Mouse (Mus musculus) limb, embryonic 11.5 days (tissue): ENCODE results near the gene Fig4. TPM values are rescaled to one million over a fixed set of nuclear protein-coding genes. Genes with fewer than 3 reads are reported as not detected.

ENCODE experiments used
- ATAC-seq: fragments of 200-750 bp; cut with Nextera tagmentation; 2 replicates; pipeline ENCODE4 v1.8.0; 2017; ENCODE audit warnings: low read depth; ENCODE audit not compliant: insufficient number of reproducible peaks, low FRiP score, low TSS enrichment
- DNase-seq: peaks from one replicate; pipeline ENCODE4 v3.0.0-alpha.2; 2015; ENCODE audit warnings: low spot score
- H3K27ac ChIP-seq: fragments of 300-500 bp; sonication (generic); replicated peaks from 2 replicates; pipeline ENCODE4 v1.5.1; 2014; ENCODE audit warnings: low read depth, mild to moderate bottlenecking, low read length
- H3K27me3 ChIP-seq: fragments of 300-500 bp; sonication (generic); 2 replicates; pipeline ENCODE4 v1.6.1; 2014; ENCODE audit warnings: mild to moderate bottlenecking, low read length, mixed read lengths; ENCODE audit not compliant: control insufficient read depth, insufficient read depth
- H3K36me3 ChIP-seq: fragments of 300-500 bp; sonication (generic); 2 replicates; pipeline ENCODE4 v1.6.1; 2014; ENCODE audit warnings: mild to moderate bottlenecking, low read length, moderate library complexity, mixed read lengths; ENCODE audit not compliant: control insufficient read depth, insufficient read depth
- H3K4me1 ChIP-seq: fragments of 300-500 bp; sonication (generic); 2 replicates; pipeline ENCODE4 v1.6.1; 2014; ENCODE audit warnings: low read length, mixed read lengths; ENCODE audit not compliant: control insufficient read depth, insufficient read depth
- H3K4me2 ChIP-seq: fragments of 300-500 bp; sonication (generic); 2 replicates; pipeline ENCODE4 v1.6.1; 2014; ENCODE audit warnings: low read depth, mild to moderate bottlenecking, moderate library complexity; ENCODE audit not compliant: severe bottlenecking
- H3K4me3 ChIP-seq: fragments of 300-500 bp; sonication (generic); 2 replicates; pipeline ENCODE4 v1.5.1; 2014; ENCODE audit warnings: low read depth, low read length
- H3K9ac ChIP-seq: fragments of 300-500 bp; sonication (generic); 2 replicates; pipeline ENCODE4 v1.6.1; 2014; ENCODE audit warnings: mild to moderate bottlenecking, low read length
- H3K9me3 ChIP-seq: fragments of 300-500 bp; sonication (generic); 2 replicates; pipeline ENCODE4 v1.6.1; 2016; ENCODE audit warnings: low read length; ENCODE audit not compliant: control insufficient read depth
- WGBS: fragments of 180-500 bp; shearing (Covaris S2); extraction: QIAGEN DNeasy Blood & Tissue Kit; methylation state at CpG from one replicate; pipeline ENCODE4 v1.1.7; 2014; 5-methylcytosine and 5-hydroxymethylcytosine counted together
- polyA plus RNA-seq: library from polyadenylated mRNA; unstranded; fragments of >200 nt; fragmentation: Nextera tagmentation; extraction: Ambion mirVana; gene quantifications from 2 replicates; pipeline ENCODE4 v1.2.1, GENCODE M21; 2014

The Fig4 gene
- polyA plus RNA-seq, 1 experiment from 2014 or later = 15.1 TPM

- DNase-seq (no peak), ATAC-seq (no peak)
- no peak overlapping the region for H3K4me2 ChIP-seq
- H3K36me3 ChIP-seq = no peaks in the 10 kb centered on the region
- H3K9me3 ChIP-seq = no peaks in the 10 kb centered on the region
- H3K27ac ChIP-seq = no peak overlapping the region
- no peak overlapping the region for H3K4me3 ChIP-seq
- no peak overlapping the region for H3K9ac ChIP-seq
- no peaks in the 10 kb centered on the region for H3K27me3 ChIP-seq
- H3K4me1 ChIP-seq = peaks cover 9% of the 10 kb centered on the region
- WGBS = 60% methylated on average over 7 of the region's 7 CpGs
These were observed 7.9 kb downstream of the Fig4 start for GRCm38 (mm10) chr10:41295145-41295544.

- H3K36me3 ChIP-seq = no peaks in the 10 kb centered on the region
- WGBS = 64% methylated on average over 11 of the region's 11 CpGs
- no peak for DNase-seq
- H3K9me3 ChIP-seq = no peaks in the 10 kb centered on the region
- H3K9ac ChIP-seq = no peak overlapping the region
- no peak overlapping the region for H3K4me3 ChIP-seq
- no peak overlapping the region for H3K4me2 ChIP-seq
- H3K4me1 ChIP-seq = peaks cover 9% of the 10 kb centered on the region
- H3K27me3 ChIP-seq = no peaks in the 10 kb centered on the region
- no peak for ATAC-seq
- H3K27ac ChIP-seq = no peak overlapping the region
These were observed 8.3 kb downstream of the Fig4 start for GRCm38 (mm10) chr10:41294734-41295133.

GRCm38 (mm10) chr10:41293019-41293418 is 10.0 kb downstream of the Fig4 start:
- Histone ChIP-seq H3K4me3 (no peak overlapping the region), H3K9me3 (no peaks in the 10 kb centered on the region), H3K27me3 (no peaks in the 10 kb centered on the region), H3K36me3 (no peaks in the 10 kb centered on the region), H3K27ac (peak overlapping the region; percentile 64), H3K9ac (no peak overlapping the region), H3K4me2 (peak overlapping the region; percentile 24), H3K4me1 (peaks cover 9% of the 10 kb centered on the region)
- ATAC-seq (peak; percentile 69; the same call in 1 of the 2 replicates), DNase-seq (peak; percentile 78)
- under 1% methylated on average over 7 of the region's 7 CpGs for WGBS

- Histone ChIP-seq H3K9ac (no peak overlapping the region), H3K27ac (no peak overlapping the region), H3K4me1 (peaks cover 9% of the 10 kb centered on the region), H3K36me3 (no peaks in the 10 kb centered on the region), H3K4me3 (no peak overlapping the region), H3K27me3 (no peaks in the 10 kb centered on the region), H3K4me2 (no peak overlapping the region), H3K9me3 (no peaks in the 10 kb centered on the region)
- ATAC-seq (no peak), DNase-seq (no peak)
- WGBS = 83% methylated on average over 2 of the region's 2 CpGs
These were observed 12.0 kb downstream of the Fig4 start for GRCm38 (mm10) chr10:41291021-41291420.

GRCm38 (mm10) chr10:41288771-41289415 is 14.2 kb downstream of the Fig4 start:
- no peak overlapping the region for H3K4me2 ChIP-seq
- WGBS = 38% methylated on average over 16 of the region's 16 CpGs
- H3K36me3 ChIP-seq = no peaks in the 10 kb centered on the region
- no peaks in the 10 kb centered on the region for H3K27me3 ChIP-seq
- DNase-seq = peak; percentile 95
- no peak overlapping the region for H3K9ac ChIP-seq
- peaks cover 9% of the 10 kb centered on the region for H3K4me1 ChIP-seq
- H3K27ac ChIP-seq = no peak overlapping the region
- H3K4me3 ChIP-seq = no peak overlapping the region
- no peaks in the 10 kb centered on the region for H3K9me3 ChIP-seq
- ATAC-seq = peak; percentile 80

GRCm38 (mm10) chr10:41288074-41288473 is 15.0 kb downstream of the Fig4 start:
- H3K36me3 ChIP-seq = no peaks in the 10 kb centered on the region
- H3K9ac ChIP-seq = no peak overlapping the region
- no peak for ATAC-seq
- no peak overlapping the region for H3K27ac ChIP-seq
- H3K27me3 ChIP-seq = no peaks in the 10 kb centered on the region
- H3K9me3 ChIP-seq = no peaks in the 10 kb centered on the region
- WGBS = 88% methylated on average over 1 of the region's 1 CpGs
- H3K4me3 ChIP-seq = no peak overlapping the region
- 0 out of 2 replicates have a peak, but pooled peaks cover 1% of the 10 kb centered on the region for H3K4me1 ChIP-seq
- no peak overlapping the region for H3K4me2 ChIP-seq
- no peak for DNase-seq

- DNase-seq = no peak
- Histone ChIP-seq H3K4me2 (no peak overlapping the region), H3K27me3 (no peaks in the 10 kb centered on the region), H3K9me3 (no peaks in the 10 kb centered on the region), H3K27ac (no peak overlapping the region), H3K4me1 (no peaks in the 10 kb centered on the region), H3K36me3 (no peaks in the 10 kb centered on the region), H3K4me3 (no peak overlapping the region), H3K9ac (no peak overlapping the region)
- no peak for ATAC-seq
- 80% methylated on average over 3 of the region's 3 CpGs for WGBS
These were observed 15.4 kb downstream of the Fig4 start for GRCm38 (mm10) chr10:41287618-41288017.

GRCm38 (mm10) chr10:41282086-41282485 is 21.0 kb downstream of the Fig4 start:
- 82% methylated on average over 2 of the region's 2 CpGs for WGBS

GRCm38 (mm10) chr10:41280796-41281195 is 22.3 kb downstream of the Fig4 start:
- no peak for DNase-seq
- Histone ChIP-seq H3K4me3 (no peak overlapping the region), H3K27ac (no peak overlapping the region), H3K4me1 (no peaks in the 10 kb centered on the region), H3K9me3 (no peaks in the 10 kb centered on the region), H3K9ac (no peak overlapping the region), H3K36me3 (no peaks in the 10 kb centered on the region), H3K4me2 (no peak overlapping the region), H3K27me3 (no peaks in the 10 kb centered on the region)
- 91% methylated on average over 2 of the region's 2 CpGs for WGBS
- no peak for ATAC-seq

More at GRCm38 (mm10) chr10:41282086-41282485, 21.0 kb downstream of the Fig4 start:
- Histone ChIP-seq H3K9ac (no peak overlapping the region), H3K36me3 (no peaks in the 10 kb centered on the region), H3K9me3 (no peaks in the 10 kb centered on the region), H3K27ac (no peak overlapping the region), H3K4me2 (no peak overlapping the region), H3K4me1 (no peaks in the 10 kb centered on the region), H3K27me3 (no peaks in the 10 kb centered on the region), H3K4me3 (no peak overlapping the region)
- no peak for ATAC-seq
- no peak for DNase-seq
